23 mouse cellular contexts compared by ENCODE assay signal in genomic region chr13:51293047-51293446, GRCm38 (mm10).
DNase-seq lines count a peak whose midpoint lies in the region; ATAC-seq and TF ChIP-seq lines count a peak whose summit lies in the region.
"Had no signal": no experiment of that assay in that cellular context is flagged by ENCODE, and none has a peak within 500 bp of the region (broad histone marks: within the 10 kb centered on the region; RNA-seq: fewer than 3 reads in every experiment).

No protein-coding gene starts in this region.

- TF ChIP-seq CTCF in forebrain, postnatal 0 days (IDR thresholded peaks at IDR 0.05; ENCODE audit: low read depth), result no peak

- DNase-seq in forebrain, embryonic 10.5 days (ENCODE audit: extremely low spot score, low spot score), result no peak
- no peak for DNase-seq in forebrain, postnatal 0 days
- peak; percentile 28 for DNase-seq in kidney, adult 9 months
- no peak for DNase-seq in kidney, postnatal 10 days
- no peak for DNase-seq in midbrain, embryonic 10.5 days (ENCODE audit: low spot score)
- DNase-seq in midbrain, embryonic 11.5 days (ENCODE audit: low spot score, missing footprints), result no peak
- no peak for DNase-seq in thymus, adult 18-20 months
- no peak for DNase-seq in retina, postnatal 1 day
- DNase-seq: adrenal gland, postnatal 14 days; cerebellum, adult 11-12 months; cerebellum, postnatal 25 days; gastrocnemius, postnatal 36 days; layer of hippocampus, adult 9-11 months; left cerebral cortex, postnatal 4 days; lung, postnatal 10 days; midbrain, embryonic 14.5 days; thymus, postnatal 25 days had no signal

- H3K36me3 ChIP-seq in forebrain, embryonic 10.5 days (replicated peaks), result no peaks in the 10 kb centered on the region
- H3K36me3 ChIP-seq in forebrain, postnatal 0 days (ENCODE audit: insufficient read depth), result no peaks in the 10 kb centered on the region
- H3K36me3 ChIP-seq in midbrain, embryonic 10.5 days, result no peaks in the 10 kb centered on the region
- no peaks in the 10 kb centered on the region for H3K36me3 ChIP-seq in midbrain, embryonic 11.5 days (ENCODE audit: control insufficient read depth, insufficient read depth, low read length)
- H3K36me3 ChIP-seq: neural tube, embryonic 13.5 days had no signal

- WGBS in forebrain, embryonic 10.5 days, result 92% methylated on average over 4 of the region's 4 CpGs
- WGBS in forebrain, postnatal 0 days, result 87% methylated on average over 4 of the region's 4 CpGs
- WGBS in midbrain, embryonic 10.5 days, result 90% methylated on average over 4 of the region's 4 CpGs
- 81% methylated on average over 4 of the region's 4 CpGs for WGBS in midbrain, embryonic 11.5 days

- no peaks in the 10 kb centered on the region for H3K9me3 ChIP-seq in forebrain, embryonic 10.5 days
- no peaks in the 10 kb centered on the region for H3K9me3 ChIP-seq in forebrain, postnatal 0 days (ENCODE audit: low read length)
- H3K9me3 ChIP-seq in midbrain, embryonic 10.5 days (replicated peaks), result no peaks in the 10 kb centered on the region
- no peaks in the 10 kb centered on the region for H3K9me3 ChIP-seq in midbrain, embryonic 11.5 days (ENCODE audit: control insufficient read depth, low read length)

- peaks cover 14% of the 10 kb centered on the region for H3K4me1 ChIP-seq in forebrain, embryonic 10.5 days
- H3K4me1 ChIP-seq in forebrain, postnatal 0 days (ENCODE audit: insufficient read depth), result no peaks in the 10 kb centered on the region
- H3K4me1 ChIP-seq in midbrain, embryonic 10.5 days, result peaks cover 11% of the 10 kb centered on the region
- H3K4me1 ChIP-seq in midbrain, embryonic 11.5 days (ENCODE audit: control insufficient read depth, insufficient read depth, low read length), result no peaks in the 10 kb centered on the region

- no peak for ATAC-seq in forebrain, postnatal 0 days
- no peak for ATAC-seq in midbrain, embryonic 11.5 days (ENCODE audit: low FRiP score)
- ATAC-seq: CD4-positive, CD25-positive, alpha-beta regulatory T cell, adult 4 months; forebrain, embryonic 14.5 days; Patski had no signal

- peak overlapping the region; percentile 44 for H3K27ac ChIP-seq in forebrain, embryonic 10.5 days
- no peak overlapping the region for H3K27ac ChIP-seq in forebrain, postnatal 0 days (ENCODE audit: low read depth, low read length)
- peak overlapping the region; percentile 13; the same call in 1 of the 2 replicates for H3K27ac ChIP-seq in midbrain, embryonic 10.5 days (replicated peaks)
- no peak overlapping the region for H3K27ac ChIP-seq in midbrain, embryonic 11.5 days (ENCODE audit: low read depth, low read length)
- H3K27ac ChIP-seq: left cerebral cortex, adult 2 months; neural tube, embryonic 13.5 days had no signal

- H3K4me3 ChIP-seq in forebrain, embryonic 10.5 days, result no peak overlapping the region
- no peak overlapping the region for H3K4me3 ChIP-seq in forebrain, postnatal 0 days (ENCODE audit: low read depth, low read length)
- H3K4me3 ChIP-seq in midbrain, embryonic 10.5 days, result no peak overlapping the region
- no peak overlapping the region for H3K4me3 ChIP-seq in midbrain, embryonic 11.5 days (ENCODE audit: low read depth, low read length)
- H3K4me3 ChIP-seq: erythroblast, embryonic 14.5 days; left cerebral cortex, adult 2 months; neural tube, embryonic 13.5 days had no signal

- no peaks in the 10 kb centered on the region for H3K27me3 ChIP-seq in forebrain, embryonic 10.5 days (ENCODE audit: poor library complexity, severe bottlenecking)
- H3K27me3 ChIP-seq in forebrain, postnatal 0 days (ENCODE audit: insufficient read depth, low read length), result no peaks in the 10 kb centered on the region
- no peaks in the 10 kb centered on the region for H3K27me3 ChIP-seq in midbrain, embryonic 10.5 days (ENCODE audit: low read depth, poor library complexity, severe bottlenecking)
- no peaks in the 10 kb centered on the region for H3K27me3 ChIP-seq in midbrain, embryonic 11.5 days (ENCODE audit: control insufficient read depth, insufficient read depth, low read length)
- H3K27me3 ChIP-seq: neural tube, embryonic 13.5 days; Patski had no signal

- H3K9ac ChIP-seq in forebrain, postnatal 0 days, result no peak overlapping the region
- H3K9ac ChIP-seq in midbrain, embryonic 11.5 days (ENCODE audit: low read length), result no peak overlapping the region
- H3K9ac ChIP-seq: neural tube, embryonic 13.5 days had no signal

- no peak overlapping the region for H3K4me2 ChIP-seq in forebrain, postnatal 0 days (ENCODE audit: low read depth)
- no peak overlapping the region for H3K4me2 ChIP-seq in midbrain, embryonic 11.5 days
- H3K4me2 ChIP-seq: neural tube, embryonic 13.5 days had no signal

Comparison
In these comparisons a context has a peak if more than half of its experiments do, and no peak if none do; other contexts are left out.
1. H3K27ac ChIP-seq: peak in forebrain, embryonic 10.5 days (single experiment) and midbrain, embryonic 10.5 days (single experiment); none in forebrain, postnatal 0 days (single experiment) and midbrain, embryonic 11.5 days (single experiment).